Mouse (Mus musculus): ENCODE measurements at regions not wholly inside any gene's neighbourhood (a gene's known extent, or its start where the extent isn't known, plus 50 kb on each side); places are given as distances from the start of the nearest gene placed in this dataset.
"Not testable (repeated sequence)": the region's sequence is repeated elsewhere in the genome, so short reads cannot be mapped to it uniquely, and the experiment has no call there.

- H3K9ac ChIP-seq (ENCODE audit: low read depth, poor library complexity, severe bottlenecking); H3K36me3 ChIP-seq (ENCODE audit: control insufficient read depth, insufficient read depth, low read length, poor library complexity, severe bottlenecking); H3K4me1 ChIP-seq (ENCODE audit: control insufficient read depth, insufficient read depth, low read length); H3K27me3 ChIP-seq (ENCODE audit: control insufficient read depth, insufficient read depth, low read length, poor library complexity, severe bottlenecking); H3K27ac ChIP-seq (ENCODE audit: insufficient read depth, low read length); H3K9me3 ChIP-seq (replicated peaks; ENCODE audit: control insufficient read depth, insufficient read depth, low read length, poor library complexity, severe bottlenecking); H3K4me3 ChIP-seq (ENCODE audit: low read depth, low read length): not testable (repeated sequence)
Observed at GRCm38 (mm10) chr13:19300320-19301011, 95.1 kb downstream of the Stard3nl start.

- Histone ChIP-seq H3K4me1 (ENCODE audit: control insufficient read depth, insufficient read depth, low read length) (no peaks in the 10 kb centered on the region), H3K27me3 (ENCODE audit: control insufficient read depth, insufficient read depth, low read length, poor library complexity, severe bottlenecking) (no peaks in the 10 kb centered on the region), H3K9me3 (replicated peaks; ENCODE audit: control insufficient read depth, insufficient read depth, low read length, poor library complexity, severe bottlenecking) (no peaks in the 10 kb centered on the region), H3K36me3 (ENCODE audit: control insufficient read depth, insufficient read depth, low read length, poor library complexity, severe bottlenecking) (no peaks in the 10 kb centered on the region), H3K27ac (ENCODE audit: insufficient read depth, low read length) (no peak overlapping the region), H3K9ac (ENCODE audit: low read depth, poor library complexity, severe bottlenecking) (no peak overlapping the region), H3K4me3 (ENCODE audit: low read depth, low read length) (no peak overlapping the region)
- no peak for TF ChIP-seq EP300 (IDR thresholded peaks at IDR 0.05; ENCODE audit: insufficient read depth, low read depth, low read length)
- TF ChIP-seq POLR2A (IDR thresholded peaks at IDR 0.05; ENCODE audit: insufficient read depth, low read length), result no peak
- TF ChIP-seq CTCF (IDR thresholded peaks at IDR 0.05; ENCODE audit: low read depth, low read length), result no peak
Observed at GRCm38 (mm10) chr13:19296325-19296724, 99.3 kb downstream of the Stard3nl start.

DNA sequence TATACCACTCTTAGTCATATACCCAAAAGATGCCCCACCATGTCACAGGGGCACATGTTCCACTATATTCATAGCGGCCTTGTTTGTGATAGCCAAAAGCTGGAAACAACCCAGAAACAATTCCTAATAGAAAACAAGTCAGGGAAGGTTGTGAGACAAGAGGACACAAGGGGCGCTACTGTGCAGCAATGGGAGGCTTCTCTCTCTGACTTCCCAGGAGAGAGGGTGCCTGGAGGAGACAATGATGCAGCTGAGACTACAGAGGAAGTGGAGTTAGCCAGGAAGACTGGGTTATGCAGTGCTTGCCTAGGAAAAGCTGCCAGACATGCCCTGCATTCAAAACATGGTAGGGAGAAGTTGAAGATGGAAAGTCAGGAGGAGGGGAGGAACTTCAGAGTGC lies 102.6 kb downstream of the Stard3nl start:
- Histone ChIP-seq H3K27ac (ENCODE audit: insufficient read depth, low read length) (no peak overlapping the region), H3K36me3 (ENCODE audit: control insufficient read depth, insufficient read depth, low read length, poor library complexity, severe bottlenecking) (no peaks in the 10 kb centered on the region), H3K27me3 (ENCODE audit: control insufficient read depth, insufficient read depth, low read length, poor library complexity, severe bottlenecking) (no peaks in the 10 kb centered on the region), H3K4me3 (ENCODE audit: low read depth, low read length) (no peak overlapping the region), H3K9ac (ENCODE audit: low read depth, poor library complexity, severe bottlenecking) (no peak overlapping the region), H3K9me3 (replicated peaks; ENCODE audit: control insufficient read depth, insufficient read depth, low read length, poor library complexity, severe bottlenecking) (no peaks in the 10 kb centered on the region), H3K4me1 (ENCODE audit: control insufficient read depth, insufficient read depth, low read length) (no peaks in the 10 kb centered on the region)
- TF ChIP-seq EP300 (IDR thresholded peaks at IDR 0.05; ENCODE audit: insufficient read depth, low read depth, low read length), result no peak
- TF ChIP-seq CTCF (IDR thresholded peaks at IDR 0.05; ENCODE audit: low read depth, low read length), result peak; percentile 32

DNA sequence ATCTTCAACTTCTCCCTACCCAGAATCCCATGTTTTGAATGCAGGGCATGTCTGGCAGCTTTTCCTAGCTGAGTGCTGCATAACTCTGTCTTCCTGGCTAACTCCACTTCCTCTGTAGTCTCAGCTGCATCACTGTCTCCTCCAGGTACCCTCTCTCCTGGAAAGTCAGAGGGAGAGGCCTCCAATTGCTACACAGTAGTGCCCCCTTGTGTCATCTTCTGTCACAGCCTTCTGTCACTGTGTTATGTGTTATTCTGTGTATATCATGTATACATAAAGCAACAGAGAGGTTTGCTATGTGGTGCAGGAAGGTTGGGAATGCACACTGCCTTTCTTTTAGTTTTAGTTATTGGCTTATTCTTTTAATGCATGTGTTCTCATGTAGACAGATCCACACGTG lies 112.4 kb downstream of the Stard3nl start:
- Histone ChIP-seq H3K4me1 (ENCODE audit: control insufficient read depth, insufficient read depth, low read length) (no peaks in the 10 kb centered on the region), H3K27me3 (ENCODE audit: control insufficient read depth, insufficient read depth, low read length, poor library complexity, severe bottlenecking) (no peaks in the 10 kb centered on the region), H3K9ac (ENCODE audit: low read depth, poor library complexity, severe bottlenecking) (no peak overlapping the region), H3K9me3 (replicated peaks; ENCODE audit: control insufficient read depth, insufficient read depth, low read length, poor library complexity, severe bottlenecking) (no peaks in the 10 kb centered on the region), H3K27ac (ENCODE audit: insufficient read depth, low read length) (no peak overlapping the region), H3K4me3 (ENCODE audit: low read depth, low read length) (no peak overlapping the region), H3K36me3 (ENCODE audit: control insufficient read depth, insufficient read depth, low read length, poor library complexity, severe bottlenecking) (no peaks in the 10 kb centered on the region)
- TF ChIP-seq EP300 (IDR thresholded peaks at IDR 0.05; ENCODE audit: insufficient read depth, low read depth, low read length) (no peak), CTCF (IDR thresholded peaks at IDR 0.05; ENCODE audit: low read depth, low read length) (no peak), POLR2A (IDR thresholded peaks at IDR 0.05; ENCODE audit: insufficient read depth, low read length) (no peak)

DNA sequence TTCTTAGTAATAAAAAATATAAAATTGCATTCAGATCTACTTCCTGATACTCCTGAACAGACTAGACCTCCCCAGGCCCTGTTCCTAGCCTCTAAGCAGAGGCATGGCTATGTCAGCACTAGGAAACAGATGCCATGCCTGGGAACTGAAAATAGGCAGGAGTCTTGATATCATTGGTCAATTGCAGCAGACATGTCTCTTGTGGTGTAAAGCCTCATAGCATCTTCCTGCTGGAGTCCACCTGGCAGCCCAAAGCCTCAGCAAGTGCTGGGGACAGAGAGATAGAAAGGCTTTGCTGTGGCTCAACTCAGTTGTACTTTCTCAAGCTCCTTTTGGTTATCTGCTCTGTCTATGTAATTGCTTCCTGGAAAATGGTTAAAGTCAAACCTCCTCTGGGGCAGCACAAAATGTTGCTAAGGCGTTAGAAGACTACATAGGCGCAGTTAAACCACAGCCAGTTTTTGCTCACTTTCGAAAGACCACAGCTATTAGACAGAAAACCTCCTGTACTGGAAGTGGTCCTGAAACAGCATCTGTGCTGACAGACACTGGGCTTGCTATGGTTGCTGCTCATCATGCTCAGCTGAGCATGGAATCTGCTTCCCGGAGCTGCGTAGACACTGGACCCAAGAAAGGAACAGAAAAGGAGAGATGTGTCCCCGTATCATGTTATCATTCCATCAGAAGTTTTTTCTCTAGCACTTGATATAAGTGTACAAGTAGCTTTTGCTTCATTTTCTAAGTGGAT lies 122.9 kb downstream of the Stard3nl start:
- H3K9me3 ChIP-seq (replicated peaks; ENCODE audit: control insufficient read depth, insufficient read depth, low read length, poor library complexity, severe bottlenecking); H3K4me1 ChIP-seq (ENCODE audit: control insufficient read depth, insufficient read depth, low read length); H3K27ac ChIP-seq (ENCODE audit: insufficient read depth, low read length); H3K27me3 ChIP-seq (ENCODE audit: control insufficient read depth, insufficient read depth, low read length, poor library complexity, severe bottlenecking); H3K36me3 ChIP-seq (ENCODE audit: control insufficient read depth, insufficient read depth, low read length, poor library complexity, severe bottlenecking); H3K9ac ChIP-seq (ENCODE audit: low read depth, poor library complexity, severe bottlenecking); H3K4me3 ChIP-seq (ENCODE audit: low read depth, low read length): not testable (repeated sequence)

DNA sequence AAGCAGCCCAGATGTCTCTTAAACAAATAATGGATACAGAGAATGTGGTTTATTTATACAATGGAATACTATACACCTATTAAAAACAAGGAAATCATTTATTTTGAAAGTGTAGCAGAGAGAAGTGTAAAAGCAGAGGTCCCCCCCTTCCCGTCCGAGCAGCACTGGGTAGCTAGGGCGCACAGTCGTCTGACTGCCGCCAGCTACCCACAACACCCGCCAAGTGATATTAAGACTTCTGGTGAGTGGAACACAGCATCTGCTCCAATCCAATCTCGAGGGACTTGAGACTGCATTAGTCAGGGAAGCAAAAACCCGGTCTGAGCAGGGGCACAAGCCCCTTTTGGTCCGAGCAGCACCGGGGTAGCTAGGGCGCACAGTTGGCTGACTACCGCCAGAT lies 130.6 kb downstream of the Stard3nl start:
- not testable (repeated sequence) for H3K36me3 ChIP-seq (ENCODE audit: control insufficient read depth, insufficient read depth, low read length, poor library complexity, severe bottlenecking); H3K9ac ChIP-seq (ENCODE audit: low read depth, poor library complexity, severe bottlenecking); H3K27ac ChIP-seq (ENCODE audit: insufficient read depth, low read length); H3K4me1 ChIP-seq (ENCODE audit: control insufficient read depth, insufficient read depth, low read length); H3K27me3 ChIP-seq (ENCODE audit: control insufficient read depth, insufficient read depth, low read length, poor library complexity, severe bottlenecking); H3K9me3 ChIP-seq (replicated peaks; ENCODE audit: control insufficient read depth, insufficient read depth, low read length, poor library complexity, severe bottlenecking)
- H3K4me3 ChIP-seq (ENCODE audit: low read depth, low read length), result peak overlapping the region; percentile 39

DNA sequence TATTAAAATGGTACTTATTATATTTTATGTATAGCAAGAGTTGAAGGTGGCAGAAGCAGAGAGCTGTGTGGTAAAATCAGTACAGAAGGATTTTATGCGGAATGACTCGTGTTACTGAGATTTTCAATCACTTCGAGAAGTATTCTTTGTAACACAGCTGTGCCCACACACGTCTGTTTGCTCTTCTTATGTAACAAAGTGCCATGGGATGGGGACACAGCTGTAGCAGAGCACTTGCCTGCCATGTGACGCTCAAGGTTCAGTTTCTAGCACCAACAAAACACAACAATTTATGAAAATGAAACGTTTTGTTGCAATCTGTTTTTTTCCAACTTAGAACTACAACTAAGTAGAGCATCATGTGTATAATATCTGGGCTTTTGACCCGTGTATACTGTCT lies 149.0 kb downstream of the Stard3nl start:
- H3K4me1 ChIP-seq (ENCODE audit: control insufficient read depth, insufficient read depth, low read length); H3K4me3 ChIP-seq (ENCODE audit: low read depth, low read length); H3K9me3 ChIP-seq (replicated peaks; ENCODE audit: control insufficient read depth, insufficient read depth, low read length, poor library complexity, severe bottlenecking); H3K27me3 ChIP-seq (ENCODE audit: control insufficient read depth, insufficient read depth, low read length, poor library complexity, severe bottlenecking); H3K36me3 ChIP-seq (ENCODE audit: control insufficient read depth, insufficient read depth, low read length, poor library complexity, severe bottlenecking); H3K27ac ChIP-seq (ENCODE audit: insufficient read depth, low read length); H3K9ac ChIP-seq (ENCODE audit: low read depth, poor library complexity, severe bottlenecking): not testable (repeated sequence)

GRCm38 (mm10) chr13:19242580-19242979 lies 153.0 kb downstream of the Stard3nl start:
- not testable (repeated sequence) for H3K27ac ChIP-seq (ENCODE audit: insufficient read depth, low read length); H3K9me3 ChIP-seq (replicated peaks; ENCODE audit: control insufficient read depth, insufficient read depth, low read length, poor library complexity, severe bottlenecking); H3K9ac ChIP-seq (ENCODE audit: low read depth, poor library complexity, severe bottlenecking); H3K4me1 ChIP-seq (ENCODE audit: control insufficient read depth, insufficient read depth, low read length); H3K36me3 ChIP-seq (ENCODE audit: control insufficient read depth, insufficient read depth, low read length, poor library complexity, severe bottlenecking); H3K4me3 ChIP-seq (ENCODE audit: low read depth, low read length); H3K27me3 ChIP-seq (ENCODE audit: control insufficient read depth, insufficient read depth, low read length, poor library complexity, severe bottlenecking)
